Mouse (Mus musculus): ENCODE results near the gene Casp8.

- no peak for TF ChIP-seq POLR2A (IDR thresholded peaks at IDR 0.05; ENCODE audit: low read depth, low read length)
- TF ChIP-seq CTCF (conservative IDR thresholded peaks at IDR 0.05 in 1 of 2, IDR thresholded peaks at IDR 0.05 in 1 of 2; ENCODE audit: low read depth in 2 of 2, low read length in 2 of 2), result no peak
- TF ChIP-seq CHD1 (IDR thresholded peaks at IDR 0.05; ENCODE audit: low read depth, low read length), result no peak
- no peak for TF ChIP-seq USF2 (conservative IDR thresholded peaks at IDR 0.05; ENCODE audit: low read depth, low read length)
- no peak for TF ChIP-seq CHD2 (IDR thresholded peaks at IDR 0.05; ENCODE audit: low read length)
- TF ChIP-seq MYC (IDR thresholded peaks at IDR 0.05; ENCODE audit: low read depth, low read length), result no peak
- peak; percentile 81 for TF ChIP-seq ZNF384 (IDR thresholded peaks at IDR 0.05; ENCODE audit: low read depth, low read length)
- TF ChIP-seq ETS1 (conservative IDR thresholded peaks at IDR 0.05; ENCODE audit: low read depth, low read length), result no peak
- no peak for TF ChIP-seq RCOR1 (conservative IDR thresholded peaks at IDR 0.05; ENCODE audit: low read depth, low read length)
- TF ChIP-seq NRF1 (IDR thresholded peaks at IDR 0.05; ENCODE audit: low read depth, low read length), result no peak
- TF ChIP-seq KAT2A (IDR thresholded peaks at IDR 0.05; ENCODE audit: insufficient replicate concordance, low read length), result no peak
- TF ChIP-seq ZC3H11A (IDR thresholded peaks at IDR 0.05; ENCODE audit: low read depth, low read length), result no peak
Measured at GRCm38 (mm10) chr1:58801558-58802285, 6.5 kb downstream of the Casp8 start.
